Mouse (Mus musculus): ENCODE data around the gene Zfp318. TPM values are rescaled to one million over a fixed set of nuclear protein-coding genes. Genes with fewer than 3 reads are reported as not detected.

Gene Zfp318
- total RNA-seq, 1 experiment, result 14.0 TPM

- peaks cover 3 to 38% of the 10 kb centered on the region in 2 experiments; a peak in 3 of 4 replicates for H3K4me1 ChIP-seq (ENCODE audit: control insufficient read depth in 2 of 2, insufficient read depth in 2 of 2, low read length in 2 of 2, poor library complexity in 1 of 2)
- no peak overlapping the region for H3K9ac ChIP-seq (ENCODE audit: insufficient read depth, low read depth, low read length, poor library complexity, severe bottlenecking)
- H3K27ac ChIP-seq (ENCODE audit: insufficient read depth, low read depth, low read length, poor library complexity, severe bottlenecking), result no peak overlapping the region
- in situ Hi-C loops (cut with MboI; ENCODE audit: low sequenced_read_pairs in 2 of 2, unreplicated experiment in 2 of 2), result no loop called here
- H3K36me3 ChIP-seq (ENCODE audit: control insufficient read depth, insufficient read depth, low read length, poor library complexity, severe bottlenecking), result no peaks in the 10 kb centered on the region
- no peak for DNase-seq (ENCODE audit: low read depth, low spot score)
- no peak for TF ChIP-seq MAFK (IDR thresholded peaks at IDR 0.05; ENCODE audit: insufficient read depth, low read depth, low read length)
- TF ChIP-seq ZC3H11A (IDR thresholded peaks at IDR 0.05; ENCODE audit: borderline replicate concordance, low read depth, low read length), result no peak
- no peak for TF ChIP-seq CHD2 (IDR thresholded peaks at IDR 0.05; ENCODE audit: low read depth, low read length)
- TF ChIP-seq ZNF384 (IDR thresholded peaks at IDR 0.05; ENCODE audit: low read depth, low read length), result no peak
- TF ChIP-seq HCFC1 (IDR thresholded peaks at IDR 0.05; ENCODE audit: borderline replicate concordance, insufficient read depth, low read length), result no peak
- no peak overlapping the region for H3K4me3 ChIP-seq (ENCODE audit: insufficient read depth in 1 of 2, low read depth in 1 of 2, low read length in 2 of 2, poor library complexity in 1 of 2, severe bottlenecking in 1 of 2)
- no peaks in the 10 kb centered on the region for H3K9me3 ChIP-seq (ENCODE audit: control insufficient read depth, insufficient read depth, low read depth, low read length)
Measured at GRCm38 (mm10) chr17:46439176-46439575, 55.6 kb downstream of the Zfp318 start.

GRCm38 (mm10) chr17:46444839-46445579, 61.5 kb downstream of the Zfp318 start:
- Histone ChIP-seq H3K36me3 (ENCODE audit: control insufficient read depth, insufficient read depth, low read length, poor library complexity, severe bottlenecking) (no peaks in the 10 kb centered on the region), H3K9me3 (ENCODE audit: control insufficient read depth, insufficient read depth, low read depth, low read length) (no peaks in the 10 kb centered on the region), H3K4me1 (ENCODE audit: control insufficient read depth in 2 of 2, insufficient read depth in 2 of 2, low read length in 2 of 2, poor library complexity in 1 of 2) (peaks cover 0 to 24% of the 10 kb centered on the region in 2 experiments; a peak in 2 of 4 replicates), H3K9ac (ENCODE audit: insufficient read depth, low read depth, low read length, poor library complexity, severe bottlenecking) (peak overlapping the region; percentile 32), H3K27ac (ENCODE audit: insufficient read depth, low read depth, low read length, poor library complexity, severe bottlenecking) (no peak overlapping the region), H3K4me3 (ENCODE audit: insufficient read depth in 1 of 2, low read depth in 1 of 2, low read length in 2 of 2, poor library complexity in 1 of 2, severe bottlenecking in 1 of 2) (peak overlapping the region; percentile 60 to 61)
- in situ Hi-C loops (cut with MboI; ENCODE audit: low sequenced_read_pairs in 2 of 2, unreplicated experiment in 2 of 2), result no loop called here
- no peak for TF ChIP-seq ZC3H11A (IDR thresholded peaks at IDR 0.05; ENCODE audit: borderline replicate concordance, low read depth, low read length)
- no peak for TF ChIP-seq HCFC1 (IDR thresholded peaks at IDR 0.05; ENCODE audit: borderline replicate concordance, insufficient read depth, low read length)
- TF ChIP-seq CHD2 (IDR thresholded peaks at IDR 0.05; ENCODE audit: low read depth, low read length), result no peak
- no peak for TF ChIP-seq ZNF384 (IDR thresholded peaks at IDR 0.05; ENCODE audit: low read depth, low read length)
- TF ChIP-seq MAFK (IDR thresholded peaks at IDR 0.05; ENCODE audit: insufficient read depth, low read depth, low read length), result no peak
- DNase-seq (ENCODE audit: low read depth, low spot score), result no peak

- no peak for TF ChIP-seq HCFC1 (IDR thresholded peaks at IDR 0.05; ENCODE audit: borderline replicate concordance, insufficient read depth, low read length)
- TF ChIP-seq ZC3H11A (IDR thresholded peaks at IDR 0.05; ENCODE audit: borderline replicate concordance, low read depth, low read length), result no peak
- no peak for TF ChIP-seq MAFK (IDR thresholded peaks at IDR 0.05; ENCODE audit: insufficient read depth, low read depth, low read length)
- TF ChIP-seq ZNF384 (IDR thresholded peaks at IDR 0.05; ENCODE audit: low read depth, low read length), result no peak
- TF ChIP-seq CHD2 (IDR thresholded peaks at IDR 0.05; ENCODE audit: low read depth, low read length), result no peak
- no peak overlapping the region for H3K27ac ChIP-seq (ENCODE audit: insufficient read depth, low read depth, low read length, poor library complexity, severe bottlenecking)
- no peak for DNase-seq (ENCODE audit: low read depth, low spot score)
- H3K4me3 ChIP-seq (ENCODE audit: insufficient read depth in 1 of 2, low read depth in 1 of 2, low read length in 2 of 2, poor library complexity in 1 of 2, severe bottlenecking in 1 of 2), result no peak overlapping the region
- no peaks in the 10 kb centered on the region for H3K36me3 ChIP-seq (ENCODE audit: control insufficient read depth, insufficient read depth, low read length, poor library complexity, severe bottlenecking)
- H3K9me3 ChIP-seq (ENCODE audit: control insufficient read depth, insufficient read depth, low read depth, low read length), result no peaks in the 10 kb centered on the region
- H3K9ac ChIP-seq (ENCODE audit: insufficient read depth, low read depth, low read length, poor library complexity, severe bottlenecking), result no peak overlapping the region
- H3K4me1 ChIP-seq (ENCODE audit: control insufficient read depth in 2 of 2, insufficient read depth in 2 of 2, low read length in 2 of 2, poor library complexity in 1 of 2), result peaks cover 0 to 22% of the 10 kb centered on the region in 2 experiments; a peak in 2 of 4 replicates
- in situ Hi-C loops (cut with MboI; ENCODE audit: low sequenced_read_pairs in 2 of 2, unreplicated experiment in 2 of 2), result no loop called here
Measured at GRCm38 (mm10) chr17:46446264-46446663, 62.7 kb downstream of the Zfp318 start.

DNA sequence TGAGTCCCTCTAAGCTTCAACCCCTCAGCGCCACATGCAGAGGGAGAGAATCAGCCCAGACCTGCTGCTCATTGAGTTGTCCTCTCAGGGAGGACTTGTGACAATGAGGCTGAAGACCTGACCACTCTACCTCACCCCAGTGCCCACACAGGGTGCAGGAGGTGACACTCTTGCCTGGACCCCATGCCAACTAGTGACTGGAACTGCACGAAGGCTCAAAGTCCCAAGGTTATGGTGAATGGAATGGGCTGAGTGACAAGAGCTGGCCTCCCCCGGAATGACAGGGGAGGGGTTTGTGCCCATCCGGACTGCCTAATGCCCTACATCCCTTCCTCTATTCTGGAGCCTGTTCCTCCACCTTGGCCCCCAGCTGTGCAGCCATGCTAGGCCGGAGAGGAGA, 69.2 kb downstream of the Zfp318 start:
- in situ Hi-C loops (cut with MboI; ENCODE audit: low sequenced_read_pairs in 2 of 2, unreplicated experiment in 2 of 2), result no loop called here
- H3K9me3 ChIP-seq (ENCODE audit: control insufficient read depth, insufficient read depth, low read depth, low read length), result no peaks in the 10 kb centered on the region
- H3K36me3 ChIP-seq (ENCODE audit: control insufficient read depth, insufficient read depth, low read length, poor library complexity, severe bottlenecking), result no peaks in the 10 kb centered on the region
- no peak overlapping the region for H3K9ac ChIP-seq (ENCODE audit: insufficient read depth, low read depth, low read length, poor library complexity, severe bottlenecking)
- peaks cover 5 to 31% of the 10 kb centered on the region in 2 experiments for H3K4me1 ChIP-seq (ENCODE audit: control insufficient read depth in 2 of 2, insufficient read depth in 2 of 2, low read length in 2 of 2, poor library complexity in 1 of 2)
- no peak for DNase-seq (ENCODE audit: low read depth, low spot score)
- no peak overlapping the region for H3K4me3 ChIP-seq (ENCODE audit: insufficient read depth in 1 of 2, low read depth in 1 of 2, low read length in 2 of 2, poor library complexity in 1 of 2, severe bottlenecking in 1 of 2)
- TF ChIP-seq HCFC1 (IDR thresholded peaks at IDR 0.05; ENCODE audit: borderline replicate concordance, insufficient read depth, low read length) (no peak), ZNF384 (IDR thresholded peaks at IDR 0.05; ENCODE audit: low read depth, low read length) (no peak), MAFK (IDR thresholded peaks at IDR 0.05; ENCODE audit: insufficient read depth, low read depth, low read length) (no peak), CHD2 (IDR thresholded peaks at IDR 0.05; ENCODE audit: low read depth, low read length) (no peak), ZC3H11A (IDR thresholded peaks at IDR 0.05; ENCODE audit: borderline replicate concordance, low read depth, low read length) (no peak)
- no peak overlapping the region for H3K27ac ChIP-seq (ENCODE audit: insufficient read depth, low read depth, low read length, poor library complexity, severe bottlenecking)

Data from ES-E14 (cell line).